Mouse (Mus musculus) spleen, postnatal 10 days (tissue): ENCODE measurements around the gene Ppm1a.
"Not testable (repeated sequence)": the region's sequence is repeated elsewhere in the genome, so short reads cannot be mapped to it uniquely, and the experiment has no call there.

Experiments used
- DNase-seq, 2 experiments: peaks; one replicate each; pipeline ENCODE4 v3.0.0; 2021 to 2022; ENCODE audit warnings: low spot score in 2 of 2

Ppm1a gene

GRCm38 (mm10) chr12:72761649-72762261 is 4.5 kb downstream of the Ppm1a start:
- peak; percentile 66 to 74 for DNase-seq

- DNase-seq = no peak
These were observed 5.2 kb downstream of the Ppm1a start for GRCm38 (mm10) chr12:72762502-72762901.

GRCm38 (mm10) chr12:72763156-72763555 is 5.9 kb downstream of the Ppm1a start:
- no peak for DNase-seq

GRCm38 (mm10) chr12:72767809-72768208 is 10.6 kb downstream of the Ppm1a start:
- no peak for DNase-seq

- no peak for DNase-seq
These were observed 11.0 kb downstream of the Ppm1a start for GRCm38 (mm10) chr12:72768230-72768629.

- no peak for DNase-seq
These were observed 12.4 kb downstream of the Ppm1a start for GRCm38 (mm10) chr12:72769546-72770230.

- no peak for DNase-seq
These were observed 13.9 kb downstream of the Ppm1a start for GRCm38 (mm10) chr12:72771153-72771552.

GRCm38 (mm10) chr12:72771711-72772110 is 14.5 kb downstream of the Ppm1a start:
- no peak for DNase-seq

GRCm38 (mm10) chr12:72773921-72774320 is 16.7 kb downstream of the Ppm1a start:
- DNase-seq = no peak

- DNase-seq = no peak
These were observed 20.0 kb downstream of the Ppm1a start for GRCm38 (mm10) chr12:72777244-72777643.

- DNase-seq = no peak
These were observed 22.9 kb downstream of the Ppm1a start for GRCm38 (mm10) chr12:72780136-72780535.

GRCm38 (mm10) chr12:72782786-72783185 is 25.5 kb downstream of the Ppm1a start:
- not testable (repeated sequence) for DNase-seq

- no peak for DNase-seq
These were observed 28.1 kb downstream of the Ppm1a start for GRCm38 (mm10) chr12:72785183-72785930.

- no peak for DNase-seq
These were observed 29.3 kb downstream of the Ppm1a start for GRCm38 (mm10) chr12:72786551-72786950.

GRCm38 (mm10) chr12:72786986-72787385 is 29.7 kb downstream of the Ppm1a start:
- DNase-seq = no peak

GRCm38 (mm10) chr12:72790538-72790937 is 33.3 kb downstream of the Ppm1a start:
- DNase-seq = peak; percentile 47 to 76

GRCm38 (mm10) chr12:72792320-72793091 is 35.3 kb downstream of the Ppm1a start:
- DNase-seq = no peak

GRCm38 (mm10) chr12:72793983-72794382 is 36.7 kb downstream of the Ppm1a start:
- DNase-seq = no peak

- peak in 1 of 2 experiments; percentile 30 for DNase-seq
These were observed 52.5 kb downstream of the Ppm1a start for GRCm38 (mm10) chr12:72809798-72810197.

- DNase-seq = no peak
These were observed 54.3 kb downstream of the Ppm1a start for GRCm38 (mm10) chr12:72811588-72811987.

- peak in 1 of 2 experiments; percentile 22 for DNase-seq
These were observed 63.7 kb downstream of the Ppm1a start for GRCm38 (mm10) chr12:72820940-72821431.

- no peak for DNase-seq
These were observed 64.3 kb downstream of the Ppm1a start for GRCm38 (mm10) chr12:72821589-72821988.
